Mouse (Mus musculus) left cerebral cortex, postnatal 4 days (tissue): ENCODE data around the gene Inka2. TPM values are rescaled to one million over a fixed set of nuclear protein-coding genes. Genes with fewer than 3 reads are reported as not detected.
"Not testable (repeated sequence)": the region's sequence is repeated elsewhere in the genome, so short reads cannot be mapped to it uniquely, and the experiment has no call there.

Source experiments
- DNase-seq: peaks from one replicate; pipeline ENCODE4 v3.0.0-alpha.2; 2022
- intact Hi-C: fragments of 180-260 bp; cut with DNase I; formaldehyde crosslinking; loops from one replicate; pipeline ENCODE4 v1.15.1; 2025
- total RNA-seq, 2 experiments: library from RNA; stranded (reverse); gene quantifications; 2 replicates each; pipeline ENCODE4 v1.2.3; 2021

Inka2 gene
- total RNA-seq, 2 experiments from 2014 or later: 14.7 to 15.5 TPM

- intact Hi-C loops: no loop called here
- DNase-seq: peak; percentile 43
Measured at GRCm38 (mm10) chr3:105695476-105696386, 8.7 kb upstream of the Inka2 start.

GRCm38 (mm10) chr3:105696387-105697147 is 7.8 kb upstream of the Inka2 start:
- peak; percentile 27 for DNase-seq
- intact Hi-C loops: no loop called here

- no peak for DNase-seq
- intact Hi-C loops: no loop called here
Measured at GRCm38 (mm10) chr3:105697148-105697441, 7.3 kb upstream of the Inka2 start.

GRCm38 (mm10) chr3:105698311-105698710 is 6.1 kb upstream of the Inka2 start:
- intact Hi-C loops: no loop called here
- DNase-seq: no peak

- DNase-seq: no peak
- intact Hi-C loops: no loop called here
Measured at GRCm38 (mm10) chr3:105699241-105699933, 5.0 kb upstream of the Inka2 start.

GRCm38 (mm10) chr3:105700786-105701185 is 3.6 kb upstream of the Inka2 start:
- DNase-seq, intact Hi-C loops: not testable (repeated sequence)

- no peak for DNase-seq
- intact Hi-C loops: no loop called here
Measured at GRCm38 (mm10) chr3:105701399-105701798, 3.0 kb upstream of the Inka2 start.

GRCm38 (mm10) chr3:105703571-105703970 is 828 bp upstream of the Inka2 start:
- intact Hi-C loops: no loop called here
- DNase-seq: no peak

- intact Hi-C loops: no loop called here
Measured at GRCm38 (mm10) chr3:105705061-105705549, 706 bp downstream of the Inka2 start.

GRCm38 (mm10) chr3:105705561-105705960 is 1.2 kb downstream of the Inka2 start:
- DNase-seq: no peak
- intact Hi-C loops: no loop called here

More at GRCm38 (mm10) chr3:105705061-105705549, 706 bp downstream of the Inka2 start:
- DNase-seq: peak; percentile 91

- intact Hi-C loops: no loop called here
- DNase-seq: peak; percentile 88
Measured at GRCm38 (mm10) chr3:105706366-105707020, 2.1 kb downstream of the Inka2 start.

GRCm38 (mm10) chr3:105707590-105707989 is 3.2 kb downstream of the Inka2 start:
- DNase-seq: no peak
- intact Hi-C loops: no loop called here

- DNase-seq: peak; percentile 93
- intact Hi-C loops: no loop called here
Measured at GRCm38 (mm10) chr3:105710246-105710645, 5.8 kb downstream of the Inka2 start.

- peak; percentile 78 for DNase-seq
- intact Hi-C loops: no loop called here
Measured at GRCm38 (mm10) chr3:105711741-105712140, 7.3 kb downstream of the Inka2 start.

- intact Hi-C loops: no loop called here
- no peak for DNase-seq
Measured at GRCm38 (mm10) chr3:105712827-105713226, 8.4 kb downstream of the Inka2 start.

GRCm38 (mm10) chr3:105714091-105714819 is 9.9 kb downstream of the Inka2 start:
- DNase-seq: peak; percentile 87
- intact Hi-C loops: no loop called here

- intact Hi-C loops: no loop called here
Measured at GRCm38 (mm10) chr3:105714820-105715167, 10.4 kb downstream of the Inka2 start.

GRCm38 (mm10) chr3:105716353-105717000 is 12.1 kb downstream of the Inka2 start:
- intact Hi-C loops: no loop called here

More at GRCm38 (mm10) chr3:105714820-105715167, 10.4 kb downstream of the Inka2 start:
- no peak for DNase-seq

GRCm38 (mm10) chr3:105717856-105718555 is 13.6 kb downstream of the Inka2 start:
- DNase-seq: peak; percentile 27
- intact Hi-C loops: no loop called here

More at GRCm38 (mm10) chr3:105716353-105717000, 12.1 kb downstream of the Inka2 start:
- DNase-seq: peak; percentile 89
